Mouse (Mus musculus) midbrain, postnatal 0 days (tissue): ENCODE data around the gene Akna. TPM values are rescaled to one million over a fixed set of nuclear protein-coding genes. Genes with fewer than 3 reads are reported as not detected.
"Not testable (repeated sequence)": the region's sequence is repeated elsewhere in the genome, so short reads cannot be mapped to it uniquely, and the experiment has no call there.

Experiments used
- ATAC-seq: fragments of 200-750 bp; cut with Nextera tagmentation; 2 replicates; pipeline ENCODE4 v1.8.0; 2017; ENCODE audit warnings: moderate number of reproducible peaks, mild to moderate bottlenecking, moderate TSS enrichment, moderate library complexity; ENCODE audit not compliant: low FRiP score
- DNase-seq: peaks from one replicate; pipeline ENCODE4 v3.0.0-alpha.2; 2015; ENCODE audit warnings: low spot score
- H3K27ac ChIP-seq: fragments of 300-500 bp; sonication (generic); 2 replicates; pipeline ENCODE4 v1.5.1; 2014; ENCODE audit warnings: low read depth, mild to moderate bottlenecking, low read length, mixed read lengths
- H3K27me3 ChIP-seq: fragments of 300-500 bp; sonication (generic); 2 replicates; pipeline ENCODE4 v1.6.1; 2014; ENCODE audit warnings: low read length, control low read depth, mixed read lengths; ENCODE audit not compliant: insufficient read depth
- H3K36me3 ChIP-seq: fragments of 300-500 bp; sonication (generic); 2 replicates; pipeline ENCODE4 v1.6.1; 2014; ENCODE audit warnings: low read length, control low read depth, mixed read lengths; ENCODE audit not compliant: insufficient read depth
- H3K4me1 ChIP-seq: fragments of 300-500 bp; sonication (generic); 2 replicates; pipeline ENCODE4 v1.6.1; 2014; ENCODE audit warnings: mild to moderate bottlenecking, control low read depth, antibody characterized with exemption, low read length, mixed read lengths; ENCODE audit not compliant: insufficient read depth
- H3K4me2 ChIP-seq: fragments of 300-500 bp; sonication (generic); 2 replicates; pipeline ENCODE4 v1.6.1; 2014; ENCODE audit warnings: low read depth, mild to moderate bottlenecking, low read length, mixed read lengths; ENCODE audit not compliant: poor library complexity, severe bottlenecking
- H3K4me3 ChIP-seq: fragments of 300-500 bp; sonication (generic); 2 replicates; pipeline ENCODE4 v1.5.1; 2014; ENCODE audit warnings: low read depth, mild to moderate bottlenecking, low read length, moderate library complexity
- H3K9ac ChIP-seq: fragments of 300-500 bp; sonication (generic); replicated peaks from 2 replicates; pipeline ENCODE4 v1.6.1; 2014; ENCODE audit warnings: mild to moderate bottlenecking, low read length, moderate library complexity, mixed read lengths; ENCODE audit not compliant: poor library complexity, severe bottlenecking
- H3K9me3 ChIP-seq: fragments of 300-500 bp; sonication (generic); 2 replicates; pipeline ENCODE4 v1.6.1; 2016; ENCODE audit warnings: low read length, control low read depth
- CTCF ChIP-seq: IDR thresholded peaks from 2 replicates; pipeline ENCODE4 v1.5.1; 2016; ENCODE audit warnings: antibody characterized with exemption, mild to moderate bottlenecking
- WGBS: fragments of 180-500 bp; shearing (Covaris S2); extraction: QIAGEN DNeasy Blood & Tissue Kit; methylation state at CpG from one replicate; pipeline ENCODE4 v1.1.7; 2014; 5-methylcytosine and 5-hydroxymethylcytosine counted together
- polyA plus RNA-seq: library from polyadenylated mRNA; unstranded; fragments of >200 nt; fragmentation: Nextera tagmentation; extraction: Ambion mirVana; gene quantifications from 2 replicates; pipeline ENCODE4 v1.2.1, GENCODE M21; 2015
- total RNA-seq: library from RNA; depleted of rRNA; stranded (reverse); fragments of >200 nt; gene quantifications from 2 replicates; pipeline ENCODE4 v1.2.3, GENCODE M21; 2014; rRNA removed

The Akna gene
- total and polyA plus RNA-seq, 2 experiments from 2014 or later, result 2.1 to 5.3 TPM

DNA sequence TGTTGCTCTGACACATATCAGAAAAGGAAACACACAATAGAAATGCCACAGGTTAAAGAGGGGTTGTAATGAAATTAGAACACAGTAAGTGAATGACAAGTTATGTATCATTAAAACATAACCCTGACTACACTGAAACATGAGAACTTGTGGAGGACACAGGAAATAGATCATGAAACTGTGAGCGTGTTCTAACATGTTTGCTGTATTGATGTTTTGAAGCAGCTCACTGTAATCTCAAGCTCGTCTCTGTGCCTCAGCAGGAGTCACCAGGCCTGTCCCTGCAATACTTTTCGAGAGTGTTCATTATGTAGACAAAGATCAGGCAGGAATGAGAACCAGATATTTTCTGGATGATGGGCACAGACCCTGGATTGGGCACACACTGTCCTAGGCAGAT, 59.5 kb downstream of the Akna start:
- ATAC-seq (no peak), DNase-seq (no peak)
- TF ChIP-seq CTCF, result no peak
- Histone ChIP-seq H3K27ac (no peak overlapping the region), H3K27me3 (no peaks in the 10 kb centered on the region), H3K4me3 (no peak overlapping the region), H3K4me2 (no peak overlapping the region), H3K9me3 (no peaks in the 10 kb centered on the region), H3K9ac (no peak overlapping the region), H3K4me1 (no peaks in the 10 kb centered on the region), H3K36me3 (no peaks in the 10 kb centered on the region)
- WGBS, result 66% methylated on average over 3 of the region's 3 CpGs

DNA sequence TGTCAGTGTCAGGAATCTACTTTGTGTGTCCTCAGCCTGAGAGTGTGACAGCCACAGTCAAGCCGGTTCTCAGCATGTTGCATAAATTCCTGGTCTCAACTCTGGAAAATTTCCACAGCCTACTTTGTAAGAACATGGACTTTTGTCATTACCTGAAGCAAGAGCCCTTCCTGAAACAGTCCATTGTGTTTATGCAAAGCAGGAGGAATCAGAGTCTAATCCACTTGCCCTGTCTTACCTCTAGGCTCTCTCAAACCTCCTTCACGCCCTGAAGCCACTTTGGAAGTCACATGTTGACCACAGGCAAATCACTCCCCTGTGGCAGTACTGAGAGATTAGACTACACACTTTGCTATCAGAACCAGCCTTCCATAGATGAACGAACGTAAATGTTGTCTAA, 60.7 kb downstream of the Akna start:
- Histone ChIP-seq H3K27me3 (no peaks in the 10 kb centered on the region), H3K4me1 (no peaks in the 10 kb centered on the region), H3K4me2 (no peak overlapping the region), H3K9me3 (no peaks in the 10 kb centered on the region), H3K36me3 (no peaks in the 10 kb centered on the region), H3K4me3 (no peak overlapping the region), H3K9ac (no peak overlapping the region), H3K27ac (no peak overlapping the region)
- WGBS, result 56% methylated on average over 4 of the region's 4 CpGs
- ATAC-seq (no peak), DNase-seq (no peak)
- TF ChIP-seq CTCF, result no peak

DNA sequence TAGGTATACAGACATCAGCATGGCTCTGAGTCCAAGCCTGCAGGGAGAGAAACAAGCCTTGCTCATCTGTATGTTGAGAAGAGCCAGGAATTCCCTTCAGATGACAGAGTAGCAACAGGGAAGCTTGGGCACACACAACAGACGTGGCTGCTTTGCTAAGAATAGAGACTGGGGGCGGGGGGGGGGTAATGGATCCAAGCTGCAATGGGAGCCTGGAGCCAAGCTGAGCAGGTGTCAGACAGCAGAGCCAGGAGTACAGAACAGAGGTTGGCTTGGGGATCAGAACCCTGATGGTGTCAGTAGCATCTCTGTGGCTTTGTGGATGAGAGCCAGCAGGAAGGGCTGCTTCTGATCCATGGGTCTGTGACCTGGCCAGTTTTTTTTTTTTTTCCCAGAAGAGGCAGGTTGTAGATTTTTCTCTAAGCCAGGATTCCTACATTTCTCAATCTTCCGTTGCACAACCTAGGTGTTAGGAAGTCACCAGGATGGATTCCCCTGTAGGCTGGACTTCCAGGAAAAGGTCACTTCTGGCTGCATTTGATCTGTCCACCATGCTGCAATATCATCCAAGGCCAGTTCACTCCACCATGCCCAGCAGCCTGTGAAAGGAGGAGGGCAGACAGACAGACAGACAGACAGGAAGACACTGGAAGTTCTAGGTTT, 64.6 kb downstream of the Akna start:
- no peak for ATAC-seq
- peak; percentile 53 for DNase-seq
- WGBS, result 64% methylated on average over 3 of the region's 3 CpGs

DNA sequence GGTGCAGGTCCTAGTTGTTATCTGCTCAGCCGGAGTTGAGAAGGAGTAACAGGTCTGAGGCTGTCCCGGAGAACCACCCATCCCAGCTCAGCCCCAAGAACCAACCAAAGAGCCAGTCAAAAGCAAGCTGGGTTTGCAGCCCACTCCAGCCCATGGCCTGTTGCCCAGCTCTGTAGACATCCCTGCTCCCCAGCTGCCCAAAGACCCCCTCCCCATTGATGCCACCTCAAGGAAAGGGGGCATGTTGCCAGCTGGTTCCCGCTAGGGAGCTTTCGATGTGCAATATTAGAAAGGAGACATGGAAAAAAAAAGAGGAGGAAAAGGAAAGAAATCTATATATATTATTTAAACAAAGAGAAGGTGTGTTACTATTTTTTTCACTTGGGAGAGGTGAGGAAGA, 69.8 kb downstream of the Akna start:
- Histone ChIP-seq H3K4me2 (no peak overlapping the region), H3K36me3 (no peaks in the 10 kb centered on the region), H3K9ac (no peak overlapping the region), H3K9me3 (no peaks in the 10 kb centered on the region), H3K4me3 (no peak overlapping the region), H3K4me1 (no peaks in the 10 kb centered on the region), H3K27ac (no peak overlapping the region), H3K27me3 (no peaks in the 10 kb centered on the region)
- ATAC-seq (no peak), DNase-seq (no peak)
- TF ChIP-seq CTCF, result no peak
- 85% methylated on average over 4 of the region's 4 CpGs for WGBS

More for the DNA sequence above, 64.6 kb downstream of the Akna start:
- H3K9me3 ChIP-seq, result no peaks in the 10 kb centered on the region
- no peaks in the 10 kb centered on the region for H3K36me3 ChIP-seq
- no peaks in the 10 kb centered on the region for H3K27me3 ChIP-seq
- no peak overlapping the region for H3K9ac ChIP-seq
- H3K4me3 ChIP-seq, result no peak overlapping the region
- H3K4me2 ChIP-seq, result no peak overlapping the region
- TF ChIP-seq CTCF, result no peak
- H3K27ac ChIP-seq, result no peak overlapping the region
- no peaks in the 10 kb centered on the region for H3K4me1 ChIP-seq

DNA sequence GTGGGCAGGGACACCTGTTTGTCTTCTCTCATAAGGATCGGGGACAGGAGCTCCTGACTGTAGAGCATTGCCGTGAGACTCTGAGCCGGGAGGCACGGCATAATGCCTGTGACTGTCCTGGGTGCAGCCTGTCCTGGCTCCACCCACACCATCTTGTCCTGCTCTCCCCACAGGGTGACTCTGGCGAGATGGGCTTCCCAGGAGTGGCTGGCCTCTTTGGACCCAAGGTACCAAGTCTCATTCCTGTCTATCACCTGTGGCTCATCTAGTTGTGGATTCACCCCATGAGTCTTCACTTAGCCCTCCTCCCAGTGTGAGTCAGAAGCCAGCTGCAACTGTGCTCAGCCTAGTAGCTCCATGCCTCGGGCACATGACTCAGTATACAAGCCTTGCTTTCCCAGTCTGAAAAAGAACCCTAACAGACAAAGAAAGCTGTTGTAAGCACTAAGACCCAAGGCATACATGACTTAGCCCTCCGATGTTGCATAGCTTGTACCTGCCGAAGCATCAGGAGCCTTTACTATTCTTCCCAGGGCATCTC, 79.8 kb downstream of the Akna start:
- Histone ChIP-seq H3K4me1 (no peaks in the 10 kb centered on the region), H3K4me3 (no peak overlapping the region), H3K4me2 (no peak overlapping the region), H3K27ac (no peak overlapping the region), H3K36me3 (no peaks in the 10 kb centered on the region), H3K9ac (no peak overlapping the region), H3K9me3 (no peaks in the 10 kb centered on the region), H3K27me3 (no peaks in the 10 kb centered on the region)
- no peak for ATAC-seq
- no peak for TF ChIP-seq CTCF
- WGBS, result 89% methylated on average over 8 of the region's 8 CpGs
- DNase-seq, result no peak

DNA sequence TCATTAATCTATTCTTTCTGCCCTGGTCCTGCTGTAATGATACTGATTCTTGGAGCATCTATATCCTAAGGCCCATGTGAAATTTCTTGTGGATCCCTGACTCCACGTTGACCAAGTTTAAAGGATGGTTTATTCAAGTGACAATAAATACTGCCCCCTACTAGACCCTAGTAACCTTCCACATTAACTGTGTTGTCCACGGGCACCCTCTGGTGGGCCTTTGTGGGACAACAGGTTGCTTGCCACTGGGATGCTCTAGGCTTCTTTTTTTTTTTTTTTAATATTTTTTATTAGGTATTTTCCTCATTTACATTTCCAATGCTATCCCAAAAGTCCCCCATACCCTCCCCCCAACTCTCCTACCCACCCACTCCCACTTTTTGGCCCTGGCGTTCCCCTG, 83.6 kb downstream of the Akna start:
- H3K4me1 ChIP-seq, ATAC-seq, H3K27me3 ChIP-seq, H3K36me3 ChIP-seq, H3K27ac ChIP-seq, H3K9me3 ChIP-seq, H3K9ac ChIP-seq, H3K4me2 ChIP-seq, H3K4me3 ChIP-seq: not testable (repeated sequence)
- peak; percentile 70 for DNase-seq
- peak; percentile 83 for TF ChIP-seq CTCF
- 29% methylated on average over 3 of the region's 3 CpGs for WGBS

Other genes with a start within 250 kb of the Akna start
- gene Ambp, start 248.6 kb downstream of the Akna start, total RNA-seq, result not detected in 2 replicates
- not detected in 2 replicates for gene Ambp, start 248.6 kb downstream of the Akna start, polyA plus RNA-seq
- 0.28 and 0.60 TPM in 2 replicates for gene Kif12, start 231.2 kb downstream of the Akna start, total RNA-seq
- gene Kif12, start 231.2 kb downstream of the Akna start, polyA plus RNA-seq, result 0.16 and 0.21 TPM in 2 replicates
- 3.9 and 4.8 TPM in 2 replicates for gene Col27a1, start 189.3 kb downstream of the Akna start, total RNA-seq
- gene Col27a1, start 189.3 kb downstream of the Akna start, polyA plus RNA-seq, result 0.85 and 0.88 TPM in 2 replicates
- gene Orm1, start 58.8 kb downstream of the Akna start, total RNA-seq, result not detected in 2 replicates
- not detected in 2 replicates for gene Orm1, start 58.8 kb downstream of the Akna start, polyA plus RNA-seq
- gene Orm3, start 47.2 kb downstream of the Akna start, total RNA-seq, result not detected in 2 replicates
- not detected in 2 replicates for gene Orm3, start 47.2 kb downstream of the Akna start, polyA plus RNA-seq
- gene Orm2, start 40.9 kb downstream of the Akna start, total RNA-seq, result not detected in 2 replicates
- gene Orm2, start 40.9 kb downstream of the Akna start, polyA plus RNA-seq, result not detected in 2 replicates
- gene Whrn, start 92.6 kb upstream of the Akna start, total RNA-seq, result 14.5 and 20.1 TPM in 2 replicates
- gene Whrn, start 92.6 kb upstream of the Akna start, polyA plus RNA-seq, result 2.4 and 3.5 TPM in 2 replicates
- 142 and 202 TPM in 2 replicates for gene Atp6v1g1, start 141.4 kb upstream of the Akna start, total RNA-seq
- gene Atp6v1g1, start 141.4 kb upstream of the Akna start, polyA plus RNA-seq, result 356 and 357 TPM in 2 replicates
- 3.2 and 4.8 TPM in 2 replicates for gene Tmem268, start 155.4 kb upstream of the Akna start, total RNA-seq
- 4.7 and 5.0 TPM in 2 replicates for gene Tmem268, start 155.4 kb upstream of the Akna start, polyA plus RNA-seq
- gene Gm11213, start 201.9 kb upstream of the Akna start, total RNA-seq, result not detected in 2 replicates
- gene Gm11213, start 201.9 kb upstream of the Akna start, polyA plus RNA-seq, result not detected in 2 replicates
- gene Tex48, start 219.1 kb upstream of the Akna start, total RNA-seq, result not detected in 2 replicates
- gene Tex48, start 219.1 kb upstream of the Akna start, polyA plus RNA-seq, result not detected in 2 replicates